Mouse (Mus musculus) midbrain, embryonic 16.5 days (tissue): ENCODE data around the gene Icosl. TPM values are rescaled to one million over a fixed set of nuclear protein-coding genes. Genes with fewer than 3 reads are reported as not detected.
A peak's percentile ranks its signal among the peaks of the same experiment; 100 is the strongest.

ENCODE experiments used
- ATAC-seq: fragments of 200-750 bp; cut with Nextera tagmentation; 2 replicates; pipeline ENCODE4 v1.8.0; 2017; ENCODE audit warnings: moderate TSS enrichment
- H3K27ac ChIP-seq: fragments of 300-500 bp; sonication (generic); 2 replicates; pipeline ENCODE4 v1.5.1; 2014; ENCODE audit warnings: mild to moderate bottlenecking, low read length, mixed read lengths
- H3K27me3 ChIP-seq: fragments of 300-500 bp; sonication (generic); 2 replicates; pipeline ENCODE4 v1.6.1; 2014; ENCODE audit warnings: low read depth, low read length, mixed read lengths; ENCODE audit not compliant: control insufficient read depth, insufficient read depth
- H3K36me3 ChIP-seq: fragments of 300-500 bp; sonication (generic); 2 replicates; pipeline ENCODE4 v1.6.1; 2014; ENCODE audit warnings: mild to moderate bottlenecking, low read length, moderate library complexity, mixed read lengths; ENCODE audit not compliant: control insufficient read depth, insufficient read depth
- H3K4me1 ChIP-seq: fragments of 300-500 bp; sonication (generic); 2 replicates; pipeline ENCODE4 v1.6.1; 2014; ENCODE audit warnings: mild to moderate bottlenecking, low read length, mixed read lengths; ENCODE audit not compliant: control insufficient read depth, insufficient read depth
- H3K4me2 ChIP-seq: fragments of 300-500 bp; sonication (generic); 2 replicates; pipeline ENCODE4 v1.6.1; 2014; ENCODE audit warnings: mild to moderate bottlenecking, low read length, mixed read lengths
- H3K4me3 ChIP-seq: fragments of 300-500 bp; sonication (generic); 2 replicates; pipeline ENCODE4 v1.5.1; 2014; ENCODE audit warnings: low read depth, mild to moderate bottlenecking, low read length, moderate library complexity, mixed read lengths
- H3K9ac ChIP-seq: fragments of 300-500 bp; sonication (generic); 2 replicates; pipeline ENCODE4 v1.6.1; 2014; ENCODE audit warnings: low read depth, low read length, mixed read lengths
- H3K9me3 ChIP-seq: fragments of 300-500 bp; sonication (generic); replicated peaks from 2 replicates; pipeline ENCODE4 v1.6.1; 2014; ENCODE audit warnings: mild to moderate bottlenecking, low read length, mixed read lengths; ENCODE audit not compliant: control insufficient read depth, poor library complexity, severe bottlenecking
- WGBS: fragments of 180-500 bp; shearing (Covaris S2); extraction: QIAGEN DNeasy Blood & Tissue Kit; methylation state at CpG from one replicate; pipeline ENCODE4 v1.1.7; 2014; 5-methylcytosine and 5-hydroxymethylcytosine counted together
- polyA plus RNA-seq: library from polyadenylated mRNA; unstranded; fragments of >200 nt; fragmentation: Nextera tagmentation; extraction: Ambion mirVana; gene quantifications from 2 replicates; pipeline ENCODE4 v1.2.1, GENCODE M21; 2015

Icosl gene
- polyA plus RNA-seq, 1 experiment from 2014 or later: 0.64 TPM

DNA sequence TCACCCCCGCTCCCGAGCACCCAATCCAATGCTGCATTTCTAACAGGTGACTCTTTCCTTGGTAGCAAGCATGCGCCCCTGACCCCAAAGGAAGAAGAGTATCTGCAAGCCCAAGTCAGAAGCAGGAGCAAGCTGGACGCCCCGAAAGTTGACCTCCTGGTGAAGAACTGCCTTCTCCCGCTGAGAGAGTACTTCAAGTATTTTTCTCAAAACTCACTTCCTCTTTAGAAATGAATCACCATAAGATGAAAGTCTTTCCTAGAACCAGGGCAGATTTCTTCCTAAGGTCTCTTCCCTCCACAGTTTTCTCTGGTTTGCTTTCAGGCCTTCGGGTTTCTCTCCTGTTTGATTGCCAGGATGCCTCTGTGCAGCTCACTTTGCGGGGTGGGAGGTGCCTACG is 6.0 kb upstream of the Icosl start:
- Histone ChIP-seq H3K4me2 (no peak overlapping the region), H3K27me3 (no peaks in the 10 kb centered on the region), H3K4me1 (no peaks in the 10 kb centered on the region), H3K36me3 (no peaks in the 10 kb centered on the region), H3K9me3 (no peaks in the 10 kb centered on the region), H3K27ac (no peak overlapping the region), H3K4me3 (no peak overlapping the region), H3K9ac (no peak overlapping the region)
- ATAC-seq: no peak
- 90% methylated on average over 9 of the region's 9 CpGs for WGBS

DNA sequence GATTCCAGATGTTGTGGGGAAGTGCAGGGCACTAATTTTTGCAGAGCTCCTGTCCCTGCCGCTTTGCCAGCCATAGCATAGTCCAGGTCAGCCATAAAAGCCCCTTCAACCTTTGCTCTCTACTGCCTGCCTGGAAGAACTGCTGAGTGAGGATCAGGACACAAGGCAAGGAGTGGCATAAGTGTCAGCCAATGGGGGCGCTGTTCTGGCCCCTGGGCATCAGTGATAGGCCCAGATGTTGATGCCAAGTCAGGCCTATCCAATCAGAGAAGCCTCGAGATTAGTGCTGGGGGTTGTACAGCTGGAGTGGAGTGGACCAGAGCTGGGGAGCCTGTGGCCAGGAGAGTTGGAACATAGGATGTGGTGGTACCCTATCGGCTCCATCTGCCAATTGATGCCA is 1.9 kb upstream of the Icosl start:
- no peak for ATAC-seq

DNA sequence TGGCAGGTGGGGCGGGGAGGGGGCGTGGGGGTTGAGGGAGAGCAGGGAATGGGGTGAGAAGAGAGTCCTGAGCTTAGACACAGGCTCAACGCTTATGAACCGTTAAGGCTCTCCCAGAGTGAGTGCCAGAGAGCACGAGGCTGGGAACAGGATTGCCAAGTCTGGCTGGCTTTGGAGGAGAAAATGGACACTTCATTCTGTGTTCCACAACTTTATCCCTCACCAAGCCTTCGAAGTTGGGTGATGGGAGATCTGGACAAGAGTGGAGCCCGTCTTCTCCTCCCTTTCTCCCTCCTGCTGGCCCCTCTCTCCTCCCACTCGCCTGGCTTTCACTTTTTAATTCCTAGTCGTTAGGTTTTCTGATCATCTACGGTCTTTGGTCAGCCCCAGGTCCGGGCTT is 561 bp upstream of the Icosl start:
- Histone ChIP-seq H3K27me3 (peaks cover 16% of the 10 kb centered on the region), H3K4me3 (peak overlapping the region; percentile 61), H3K4me1 (peaks cover 8% of the 10 kb centered on the region; the same call in 1 of the 2 replicates), H3K36me3 (no peaks in the 10 kb centered on the region), H3K9me3 (no peaks in the 10 kb centered on the region), H3K27ac (no peak overlapping the region), H3K4me2 (peak overlapping the region; percentile 100), H3K9ac (no peak overlapping the region)
- ATAC-seq: no peak; the same call in 1 of the 2 replicates
- WGBS: 20% methylated on average over 11 of the region's 11 CpGs

More for the DNA sequence above, 1.9 kb upstream of the Icosl start:
- 37% methylated on average over 4 of the region's 4 CpGs for WGBS
- Histone ChIP-seq H3K27ac (no peak overlapping the region), H3K9ac (no peak overlapping the region), H3K36me3 (no peaks in the 10 kb centered on the region), H3K4me3 (no peak overlapping the region), H3K27me3 (peaks cover 16% of the 10 kb centered on the region), H3K4me2 (no peak overlapping the region), H3K4me1 (peaks cover 8% of the 10 kb centered on the region; the same call in 1 of the 2 replicates), H3K9me3 (no peaks in the 10 kb centered on the region)

DNA sequence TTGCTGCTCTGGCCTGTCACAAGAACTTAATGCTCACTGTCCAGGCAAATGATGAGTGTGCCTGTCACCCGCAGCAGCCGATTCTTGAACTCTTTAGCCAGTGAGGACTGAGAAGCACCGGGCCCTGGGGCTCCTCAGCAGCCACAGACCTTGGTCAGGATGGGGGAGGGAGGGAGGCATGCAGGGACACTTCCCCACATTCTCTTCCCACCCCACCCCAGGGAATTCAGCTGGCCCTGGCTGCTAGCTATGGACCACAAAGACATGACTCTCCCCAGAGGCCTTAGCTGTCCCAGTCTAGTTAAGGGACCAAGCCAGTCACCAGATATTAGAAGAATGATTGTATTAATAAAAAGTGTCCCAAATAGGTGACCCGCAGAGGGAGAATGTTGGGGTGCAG is 5.0 kb downstream of the Icosl start:
- Histone ChIP-seq H3K36me3 (no peaks in the 10 kb centered on the region), H3K27me3 (peaks cover 7% of the 10 kb centered on the region), H3K9me3 (no peaks in the 10 kb centered on the region), H3K4me1 (peaks cover 4% of the 10 kb centered on the region; the same call in 1 of the 2 replicates), H3K27ac (no peak overlapping the region), H3K4me3 (no peak overlapping the region), H3K9ac (no peak overlapping the region), H3K4me2 (no peak overlapping the region)
- ATAC-seq: no peak
- WGBS: 84% methylated on average over 4 of the region's 4 CpGs

DNA sequence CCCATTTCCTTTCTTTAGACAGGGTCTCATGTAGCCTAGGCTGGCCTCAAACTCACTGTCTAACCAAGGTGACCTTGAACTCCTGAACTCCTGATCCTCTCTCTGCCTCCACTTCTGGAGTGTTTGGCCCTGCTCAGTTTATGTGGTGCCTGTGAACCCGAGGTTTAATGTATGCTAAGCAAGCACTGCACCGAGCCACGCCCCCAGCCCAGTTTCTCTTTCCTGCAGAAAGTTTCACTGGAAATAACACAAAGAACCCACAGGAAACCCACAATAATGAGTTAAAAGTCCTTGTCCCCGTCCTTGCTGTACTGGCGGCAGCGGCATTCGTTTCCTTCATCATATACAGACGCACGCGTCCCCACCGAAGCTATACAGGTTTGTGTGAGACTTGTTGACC is 5.9 kb downstream of the Icosl start:
- Histone ChIP-seq H3K4me2 (no peak overlapping the region), H3K27me3 (peaks cover 6% of the 10 kb centered on the region), H3K4me1 (no peaks in the 10 kb centered on the region), H3K9me3 (no peaks in the 10 kb centered on the region), H3K4me3 (no peak overlapping the region), H3K27ac (no peak overlapping the region), H3K36me3 (no peaks in the 10 kb centered on the region), H3K9ac (no peak overlapping the region)
- ATAC-seq: no peak
- 88% methylated on average over 11 of the region's 11 CpGs for WGBS

DNA sequence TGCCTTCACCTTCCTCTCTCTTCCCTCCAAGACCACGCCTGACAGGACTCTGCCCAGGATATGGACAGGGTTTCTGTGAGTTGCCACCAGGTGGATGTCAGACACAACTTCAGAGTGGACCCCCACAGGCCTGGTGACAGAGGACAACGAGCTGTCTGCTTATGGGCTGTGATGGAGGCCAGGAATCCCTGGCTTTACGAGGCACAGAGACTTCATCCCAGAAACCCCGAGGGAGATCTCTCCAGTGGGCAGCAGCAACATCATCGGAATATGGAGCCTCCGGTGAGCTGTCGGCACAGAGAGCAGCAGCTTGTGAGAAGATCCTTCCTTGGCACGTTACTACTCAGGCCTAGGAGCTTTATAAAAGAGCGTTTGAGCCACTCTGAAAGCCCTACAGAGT is 8.8 kb downstream of the Icosl start:
- WGBS: 82% methylated on average over 9 of the region's 9 CpGs
- H3K4me2 ChIP-seq: no peak overlapping the region
- no peaks in the 10 kb centered on the region for H3K9me3 ChIP-seq

DNA sequence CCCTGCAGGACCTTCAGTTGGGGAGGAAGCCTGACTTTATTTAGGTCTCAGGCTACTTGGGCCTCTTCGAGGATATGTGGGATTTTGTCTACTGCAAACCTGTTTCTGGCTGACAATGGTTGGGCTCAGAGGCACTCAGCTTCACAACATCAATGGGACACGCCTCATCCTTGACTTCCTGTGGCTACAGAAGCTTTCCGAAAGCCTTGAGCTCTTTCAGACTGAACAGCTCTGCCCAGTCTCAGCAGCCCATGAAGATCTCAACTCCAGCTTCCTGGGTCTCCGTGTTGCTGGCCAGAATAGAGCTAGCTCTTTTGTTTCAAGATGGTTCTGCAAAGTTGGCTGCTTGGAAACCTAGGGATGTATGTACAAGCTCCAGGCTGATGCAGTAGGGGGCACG is 9.2 kb downstream of the Icosl start:
- no peak overlapping the region for H3K9ac ChIP-seq
- H3K36me3 ChIP-seq: no peaks in the 10 kb centered on the region
- no peak overlapping the region for H3K4me2 ChIP-seq
- H3K27ac ChIP-seq: no peak overlapping the region
- no peaks in the 10 kb centered on the region for H3K9me3 ChIP-seq
- no peak for ATAC-seq
- WGBS: 85% methylated on average over 5 of the region's 5 CpGs
- no peak overlapping the region for H3K4me3 ChIP-seq
- H3K27me3 ChIP-seq: no peaks in the 10 kb centered on the region
- no peaks in the 10 kb centered on the region for H3K4me1 ChIP-seq

More for the DNA sequence above, 8.8 kb downstream of the Icosl start:
- no peaks in the 10 kb centered on the region for H3K27me3 ChIP-seq
- H3K4me1 ChIP-seq: no peaks in the 10 kb centered on the region
- H3K4me3 ChIP-seq: no peak overlapping the region
- H3K9ac ChIP-seq: no peak overlapping the region
- no peak for ATAC-seq
- no peaks in the 10 kb centered on the region for H3K36me3 ChIP-seq
- no peak overlapping the region for H3K27ac ChIP-seq

DNA sequence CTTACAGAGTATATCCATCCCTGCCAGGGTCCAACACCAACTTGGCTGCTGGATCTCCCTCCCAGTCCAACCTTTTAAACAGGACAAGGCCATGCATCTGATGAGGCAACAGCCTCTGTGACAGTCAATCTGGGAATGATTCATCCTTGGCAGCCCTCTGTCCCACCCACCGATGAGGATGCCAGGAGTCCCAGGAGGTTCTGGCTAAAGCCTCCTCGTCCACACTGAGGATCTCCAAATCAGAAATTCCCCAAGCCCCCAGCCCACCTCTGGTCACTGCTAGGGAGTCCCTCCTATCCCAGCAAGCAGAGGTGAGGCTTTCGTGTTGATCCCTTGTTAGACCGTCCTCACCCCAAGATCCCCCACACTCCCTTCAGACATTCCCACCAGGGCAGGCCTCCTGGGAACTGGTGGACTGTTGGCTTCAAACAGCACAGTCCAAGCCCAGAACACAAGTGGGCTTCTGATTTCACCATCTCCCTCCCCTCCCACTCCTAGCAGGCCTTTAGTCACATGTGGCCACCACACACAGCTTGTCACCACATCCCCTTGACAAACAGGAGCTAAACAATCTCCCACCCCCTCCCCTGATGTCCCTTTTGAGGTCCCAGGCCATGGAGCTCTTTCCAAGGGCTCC is 11.0 kb downstream of the Icosl start:
- H3K4me2 ChIP-seq: no peak overlapping the region
- H3K36me3 ChIP-seq: no peaks in the 10 kb centered on the region
- no peak overlapping the region for H3K4me3 ChIP-seq
- no peaks in the 10 kb centered on the region for H3K27me3 ChIP-seq
- no peaks in the 10 kb centered on the region for H3K4me1 ChIP-seq
- no peak overlapping the region for H3K9ac ChIP-seq
- no peak overlapping the region for H3K27ac ChIP-seq
- ATAC-seq: no peak
- WGBS: 80% methylated on average over 4 of the region's 4 CpGs
- no peaks in the 10 kb centered on the region for H3K9me3 ChIP-seq

DNA sequence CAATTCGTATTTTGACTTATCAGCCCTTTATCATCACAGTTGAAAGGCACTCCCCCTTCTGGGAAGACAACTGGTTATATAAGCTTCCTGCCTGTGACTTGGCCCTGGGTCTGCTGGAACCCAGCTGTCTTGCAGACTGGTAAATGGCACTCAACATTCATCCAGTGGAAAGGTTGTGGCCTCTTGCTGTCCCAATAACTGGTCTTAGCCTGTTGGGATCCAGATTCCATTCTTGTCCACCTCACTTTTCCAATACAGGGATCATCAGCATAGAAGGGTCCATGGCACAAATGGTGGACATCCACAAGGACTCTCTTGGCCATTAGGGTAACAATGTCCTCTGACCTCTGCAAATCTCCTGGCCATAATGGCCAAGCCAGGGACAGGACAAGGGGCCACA is 15.0 kb downstream of the Icosl start:
- H3K4me1 ChIP-seq: no peaks in the 10 kb centered on the region
- no peak for ATAC-seq
- no peaks in the 10 kb centered on the region for H3K36me3 ChIP-seq
- 84% methylated on average over 1 of the region's 1 CpGs for WGBS
- no peak overlapping the region for H3K9ac ChIP-seq
- no peak overlapping the region for H3K27ac ChIP-seq
- no peaks in the 10 kb centered on the region for H3K9me3 ChIP-seq
- no peak overlapping the region for H3K4me2 ChIP-seq
- H3K4me3 ChIP-seq: no peak overlapping the region
- no peaks in the 10 kb centered on the region for H3K27me3 ChIP-seq
